Mouse (Mus musculus): ENCODE measurements around the gene Numbl. TPM values are rescaled to one million over a fixed set of nuclear protein-coding genes. Genes with fewer than 3 reads are reported as not detected.

Gene Numbl
- total RNA-seq, 2 experiments from 2014 or later: 0.37 to 0.83 TPM

DNA sequence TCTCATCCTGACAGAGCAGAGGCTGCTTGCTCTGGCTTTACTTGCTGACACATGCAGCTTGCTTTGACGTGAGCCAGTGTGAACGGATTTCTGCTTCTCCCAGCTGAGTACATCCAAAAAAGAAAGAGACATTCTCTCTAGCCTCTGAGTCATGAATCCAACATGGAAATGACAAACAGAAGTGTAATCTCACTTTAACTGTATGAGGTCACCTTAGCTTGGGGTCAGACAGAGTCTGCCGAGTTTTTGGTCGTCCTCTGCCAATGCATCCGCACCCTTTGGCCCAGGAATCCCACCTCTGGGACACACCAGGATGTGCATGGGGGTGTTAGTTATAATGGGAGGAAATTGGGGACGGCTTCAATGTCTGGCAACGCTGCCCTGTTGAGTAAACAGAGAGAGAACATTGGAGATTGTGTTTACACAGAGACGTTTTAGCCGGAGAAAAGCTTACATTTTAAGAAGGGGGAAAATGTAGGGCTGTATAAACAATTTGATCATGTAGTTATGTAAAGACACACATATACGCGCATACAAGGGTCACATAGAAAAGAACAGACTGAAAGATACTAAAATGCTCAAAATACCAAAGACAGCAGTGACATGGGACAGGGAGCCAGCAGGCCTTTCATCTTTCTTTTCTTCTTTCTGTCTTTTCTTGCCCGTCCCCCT is 33.7 kb downstream of the Numbl start:
- no peak for ATAC-seq (replicated peaks; ENCODE audit: poor library complexity)

- ATAC-seq (replicated peaks; ENCODE audit: poor library complexity): no peak
These were observed 37.7 kb downstream of the Numbl start for GRCm38 (mm10) chr7:27295956-27296355.

GRCm38 (mm10) chr7:27296518-27296917 is 38.3 kb downstream of the Numbl start:
- ATAC-seq (replicated peaks; ENCODE audit: poor library complexity): no peak

DNA sequence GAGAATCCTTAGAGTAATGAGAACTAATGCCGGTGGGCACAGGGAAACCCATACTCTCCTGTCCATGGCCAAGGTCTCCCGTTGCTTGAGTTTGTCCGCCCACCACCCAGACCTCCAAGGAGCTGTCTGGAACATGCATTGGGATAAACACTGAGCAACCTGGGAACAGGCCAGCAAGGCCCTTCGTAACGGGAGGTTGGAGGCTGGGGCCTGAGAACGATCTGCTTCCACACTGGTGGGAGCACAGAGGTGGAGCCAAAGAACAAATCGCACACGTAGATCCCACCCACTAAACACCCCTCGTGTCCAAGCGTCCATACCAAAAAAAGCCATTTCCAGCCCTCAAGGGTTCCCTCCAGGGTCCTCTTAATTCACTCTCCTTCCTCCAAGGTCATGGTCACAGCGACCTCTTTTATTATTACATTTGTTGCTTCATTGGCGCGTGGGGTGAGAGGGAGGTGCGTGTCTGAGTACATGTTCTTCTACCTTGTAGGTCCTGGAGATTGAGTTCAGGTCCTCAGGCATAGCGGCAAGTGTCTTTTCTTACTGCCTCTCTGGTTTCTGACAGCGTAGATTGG is 39.9 kb downstream of the Numbl start:
- no peak for ATAC-seq (replicated peaks; ENCODE audit: poor library complexity)

DNA sequence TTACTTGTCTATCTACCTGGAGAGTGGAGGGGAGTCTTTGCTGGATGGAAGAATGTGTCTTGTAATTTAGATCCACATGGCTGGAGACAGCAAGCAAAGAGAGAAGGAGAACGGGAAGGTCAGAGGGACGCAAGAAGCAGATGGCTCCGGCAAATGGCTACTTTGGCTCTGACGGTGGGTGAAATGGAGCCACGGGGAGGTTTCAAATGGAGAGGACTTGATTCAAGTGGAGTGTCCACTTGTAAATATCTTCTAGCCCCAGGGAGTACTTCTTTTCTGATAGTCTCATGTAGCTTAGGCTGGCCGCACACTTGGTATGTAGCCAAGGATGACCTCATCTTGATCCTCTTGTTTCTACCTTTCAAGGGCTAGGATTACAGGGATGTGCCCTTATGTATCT is 40.6 kb downstream of the Numbl start:
- no peak for ATAC-seq (replicated peaks; ENCODE audit: poor library complexity)

- ATAC-seq (replicated peaks; ENCODE audit: poor library complexity): no peak
These were observed 42.1 kb downstream of the Numbl start for GRCm38 (mm10) chr7:27300351-27300750.

GRCm38 (mm10) chr7:27300801-27301200 is 42.6 kb downstream of the Numbl start:
- ATAC-seq (replicated peaks; ENCODE audit: poor library complexity): no peak

DNA sequence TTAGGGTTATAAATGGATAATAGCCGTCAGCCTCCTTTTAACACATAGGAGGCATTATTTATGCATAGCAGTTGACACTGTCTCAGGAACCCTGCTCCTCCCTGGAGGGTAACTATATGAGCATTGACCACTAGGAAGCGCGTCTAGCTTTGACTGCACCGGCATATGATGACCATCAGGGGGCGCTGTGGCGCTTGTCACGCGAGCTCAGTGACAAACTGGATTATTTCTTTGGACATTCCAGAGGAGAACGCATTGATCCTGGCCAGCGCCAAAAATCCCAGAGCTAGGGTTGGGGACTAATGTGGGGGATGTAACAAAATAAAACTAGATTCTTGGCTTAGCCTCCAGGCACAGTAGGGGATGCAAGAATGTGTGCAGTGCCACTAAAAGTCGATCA is 43.9 kb downstream of the Numbl start:
- peak; percentile 94 for ATAC-seq (replicated peaks; ENCODE audit: poor library complexity)

- no peak for ATAC-seq (replicated peaks; ENCODE audit: poor library complexity)
These were observed 47.0 kb downstream of the Numbl start for GRCm38 (mm10) chr7:27305091-27305730.

- ATAC-seq (replicated peaks; ENCODE audit: poor library complexity): peak; percentile 43
These were observed 48.2 kb downstream of the Numbl start for GRCm38 (mm10) chr7:27306161-27307160.

GRCm38 (mm10) chr7:27307551-27307950 is 49.3 kb downstream of the Numbl start:
- ATAC-seq (replicated peaks; ENCODE audit: poor library complexity): peak; percentile 47

DNA sequence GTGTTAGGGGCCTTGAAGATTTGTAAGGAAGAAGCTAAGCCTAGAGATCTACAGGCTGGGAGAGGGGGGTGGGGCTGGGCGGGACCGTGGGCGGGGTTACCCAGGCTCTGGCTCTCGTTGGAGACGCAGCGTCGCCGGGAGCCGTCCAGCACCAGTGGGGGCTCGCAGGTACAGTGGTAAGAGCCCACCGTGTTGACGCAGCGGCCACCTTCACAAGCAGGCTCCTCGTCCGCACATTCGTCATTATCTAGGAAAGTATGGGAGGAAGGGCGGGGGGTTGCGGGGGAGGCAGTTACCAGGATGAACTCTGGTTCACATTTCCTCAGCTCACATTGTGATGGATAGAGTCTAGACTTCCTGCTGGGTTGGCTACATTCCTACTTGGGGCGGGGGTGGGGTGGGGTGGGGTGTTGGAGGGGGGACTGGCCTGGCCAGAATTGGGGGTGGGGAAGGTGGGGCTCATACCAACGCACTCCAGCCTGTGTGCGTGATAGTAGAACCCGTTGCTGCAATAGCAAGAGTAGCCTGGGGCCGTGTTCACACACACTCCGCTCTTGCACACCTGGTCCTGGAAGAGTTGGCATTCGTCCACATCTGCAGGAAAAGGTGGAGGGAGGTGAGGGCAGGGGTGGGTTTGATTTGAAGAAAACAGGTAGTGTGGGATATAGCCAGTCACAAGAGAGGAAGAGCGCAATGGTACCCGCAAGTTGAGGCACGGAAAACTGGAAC is 50.8 kb downstream of the Numbl start:
- no peak for ATAC-seq (replicated peaks; ENCODE audit: poor library complexity)

GRCm38 (mm10) chr7:27309832-27310231 is 51.6 kb downstream of the Numbl start:
- ATAC-seq (replicated peaks; ENCODE audit: poor library complexity): no peak

DNA sequence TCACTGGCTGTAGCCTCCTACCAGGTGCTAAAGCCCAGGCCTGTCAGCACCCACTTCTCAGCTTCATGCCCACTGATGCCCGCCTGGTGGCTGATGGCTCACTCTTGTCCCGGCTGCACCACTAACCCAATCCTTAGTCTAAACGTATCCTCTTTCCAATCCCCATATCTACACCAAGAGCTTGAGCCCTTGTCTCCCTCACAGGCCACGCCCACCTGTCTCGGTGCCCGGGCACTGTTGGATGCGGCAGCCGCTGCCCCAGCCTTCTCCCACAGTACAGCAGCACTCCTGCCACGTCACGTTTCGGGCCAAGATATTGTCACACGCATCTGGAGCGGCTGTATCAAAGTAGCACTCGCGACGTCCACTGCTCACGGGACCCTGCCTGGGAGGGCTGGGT is 52.1 kb downstream of the Numbl start:
- peak; percentile 75 for ATAC-seq (replicated peaks; ENCODE audit: poor library complexity)

DNA sequence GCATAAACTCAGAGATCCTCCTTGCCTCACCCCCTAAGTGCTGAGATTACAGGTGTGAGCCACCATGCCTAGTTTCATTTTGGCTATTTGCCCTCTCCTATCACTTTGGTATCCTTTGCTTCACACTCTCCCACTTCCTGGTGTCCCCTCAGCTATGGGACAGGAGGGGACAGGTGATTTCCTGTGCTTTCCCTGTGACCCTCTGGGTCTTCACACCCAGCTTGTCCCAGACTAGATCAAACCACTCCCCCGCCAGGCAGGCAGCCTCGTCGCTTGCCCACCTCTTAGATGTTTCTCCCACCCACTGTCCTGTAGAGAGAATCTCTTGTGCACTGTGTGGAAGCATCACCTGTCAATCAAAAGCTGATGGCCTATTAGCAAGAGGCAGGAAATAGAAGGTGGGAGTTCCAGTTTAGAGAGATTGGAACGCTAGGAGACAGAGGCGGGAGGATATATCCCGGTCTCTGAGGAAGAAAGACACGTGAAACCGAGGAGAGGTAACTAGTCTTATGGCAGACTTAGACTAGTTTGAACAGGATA is 52.8 kb downstream of the Numbl start:
- ATAC-seq (replicated peaks; ENCODE audit: poor library complexity): no peak

GRCm38 (mm10) chr7:27311651-27312284 is 53.5 kb downstream of the Numbl start:
- no peak for ATAC-seq (replicated peaks; ENCODE audit: poor library complexity)

- no peak for ATAC-seq (replicated peaks; ENCODE audit: poor library complexity)
These were observed 56.2 kb downstream of the Numbl start for GRCm38 (mm10) chr7:27314393-27314792.

GRCm38 (mm10) chr7:27315958-27316357 is 57.7 kb downstream of the Numbl start:
- no peak for ATAC-seq (replicated peaks; ENCODE audit: poor library complexity)

GRCm38 (mm10) chr7:27319411-27319810 is 61.2 kb downstream of the Numbl start:
- ATAC-seq (replicated peaks; ENCODE audit: poor library complexity): no peak

- 0 out of 2 replicates have a peak, but pooled peaks have one; percentile 21 for ATAC-seq (replicated peaks; ENCODE audit: poor library complexity)
These were observed 64.1 kb downstream of the Numbl start for GRCm38 (mm10) chr7:27322291-27322690.

All from megakaryocyte progenitor cell, adult 5-6 weeks (primary cell).